Mouse (Mus musculus): ENCODE measurements around the gene Entpd6.

- peak; percentile 93 for TF ChIP-seq CTCF (IDR thresholded peaks at IDR 0.05; ENCODE audit: low read depth)
- TF ChIP-seq EP300 (optimal IDR thresholded peaks at IDR 0.05) = no peak
These were observed at the start of gene Entpd6 for GRCm38 (mm10) chr2:150748854-150749253.
